ENCODE assay signal across 10 mouse cellular contexts in the genomic region with DNA sequence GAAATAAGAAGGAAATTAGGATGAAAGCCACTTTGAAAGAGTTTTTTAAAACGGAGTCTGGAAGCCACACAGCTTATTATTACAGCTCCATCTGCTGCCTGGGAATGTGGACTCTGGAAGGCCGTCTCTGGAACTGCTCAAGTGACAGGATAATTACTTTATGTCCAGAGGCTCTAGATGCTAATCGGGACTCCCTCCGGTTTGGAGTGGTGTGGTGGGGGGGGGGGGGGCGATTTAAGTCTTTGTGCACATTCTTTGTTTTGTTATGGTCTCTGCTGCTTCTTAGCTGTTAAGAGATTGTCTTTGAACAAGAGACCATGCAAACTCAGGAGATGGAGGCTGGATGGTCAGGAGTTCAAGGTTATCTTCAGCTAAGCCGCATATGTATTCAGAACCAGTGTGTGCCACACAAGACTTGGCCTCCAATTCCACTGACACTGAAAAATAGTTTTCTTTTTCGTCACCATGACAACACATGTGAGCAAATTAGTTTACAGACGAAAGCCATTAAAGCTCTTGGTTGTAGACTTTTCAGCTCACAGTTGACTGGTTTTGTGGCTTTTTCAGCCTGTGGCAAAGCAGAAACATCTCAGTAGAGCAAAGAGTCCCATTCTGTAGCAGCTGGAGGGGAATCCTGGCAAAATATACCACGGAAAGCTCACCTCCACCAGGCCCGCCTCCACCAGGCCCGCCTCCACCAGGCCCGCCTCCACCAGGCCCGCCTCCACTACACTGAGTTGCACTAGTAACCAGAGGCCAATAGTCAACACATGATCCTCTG. TPM values are rescaled to one million over a fixed set of nuclear protein-coding genes. Genes with fewer than 3 reads are reported as not detected.
A peak's percentile ranks its signal among the peaks of the same experiment; 100 is the strongest.
DNase-seq lines count a peak whose midpoint lies in the region; ATAC-seq lines count a peak whose summit lies in the region.
"Had no signal": no experiment of that assay in that cellular context is flagged by ENCODE, and none has a peak within 500 bp of the region (broad histone marks: within the 10 kb centered on the region; RNA-seq: fewer than 3 reads in every experiment).

No protein-coding gene starts in this region.

- ATAC-seq in intestine, embryonic 15.5 days = no peak

- no peak overlapping the region for H3K4me2 ChIP-seq in intestine, embryonic 15.5 days (replicated peaks)

- H3K9ac ChIP-seq in intestine, embryonic 15.5 days = no peak overlapping the region

- H3K36me3 ChIP-seq in intestine, embryonic 15.5 days = no peaks in the 10 kb centered on the region

- 31% methylated on average over 13 of the region's 13 CpGs for WGBS in intestine, embryonic 15.5 days

- H3K9me3 ChIP-seq in intestine, embryonic 15.5 days = no peaks in the 10 kb centered on the region

- DNase-seq in kidney, adult 11 months = peak; percentile 30
- no peak for DNase-seq in kidney, adult 18-20 months
- DNase-seq in embryo, embryonic 10.5 days (ENCODE audit: low spot score) = peak; percentile 68
- DNase-seq in neural tube, embryonic 10.5 days (ENCODE audit: extremely low spot score, low spot score) = peak; percentile 19
- DNase-seq in urinary bladder, postnatal 36 days (ENCODE audit: low spot score in 2 of 2) = no peak
- no peak for DNase-seq in testis, postnatal 10 days (ENCODE audit: low spot score)
- DNase-seq in layer of hippocampus, postnatal 36 days = no peak
- DNase-seq: gastrocnemius, postnatal 14 days had no signal

- peaks cover 12% of the 10 kb centered on the region for H3K4me1 ChIP-seq in intestine, embryonic 15.5 days (replicated peaks)

- H3K27me3 ChIP-seq in intestine, embryonic 15.5 days (replicated peaks) = no peaks in the 10 kb centered on the region

- H3K27ac ChIP-seq in intestine, embryonic 15.5 days = peak overlapping the region; percentile 44
- H3K27ac ChIP-seq: left cerebral cortex, adult 2 months had no signal

- no peak overlapping the region for H3K4me3 ChIP-seq in intestine, embryonic 15.5 days (replicated peaks)
- H3K4me3 ChIP-seq: left cerebral cortex, adult 2 months had no signal

RNA-seq across cellular contexts. Expression of gene Scaf11, which starts 31.4 kb away (rescaled TPM):
- polyA plus RNA-seq in intestine, embryonic 15.5 days (2015; fragmentation: Nextera tagmentation; extraction: Ambion mirVana) = 89.8 and 102 TPM in 2 replicates
- 10 to 100 TPM; 52.5 to 53.6 TPM for total RNA-seq in layer of hippocampus, postnatal 36 days (2021)

Comparison
In these comparisons a context has a peak if more than half of its experiments do, and no peak if none do; other contexts are left out.
1. DNase-seq: peak in kidney, adult 11 months (single experiment), embryo, embryonic 10.5 days (single experiment) and neural tube, embryonic 10.5 days (single experiment); none in kidney, adult 18-20 months (single experiment), urinary bladder, postnatal 36 days (0 of 2), testis, postnatal 10 days (single experiment) and layer of hippocampus, postnatal 36 days (0 of 2).